Comparison of ENCODE assay signal across 11 mouse cellular contexts in the genomic region with DNA sequence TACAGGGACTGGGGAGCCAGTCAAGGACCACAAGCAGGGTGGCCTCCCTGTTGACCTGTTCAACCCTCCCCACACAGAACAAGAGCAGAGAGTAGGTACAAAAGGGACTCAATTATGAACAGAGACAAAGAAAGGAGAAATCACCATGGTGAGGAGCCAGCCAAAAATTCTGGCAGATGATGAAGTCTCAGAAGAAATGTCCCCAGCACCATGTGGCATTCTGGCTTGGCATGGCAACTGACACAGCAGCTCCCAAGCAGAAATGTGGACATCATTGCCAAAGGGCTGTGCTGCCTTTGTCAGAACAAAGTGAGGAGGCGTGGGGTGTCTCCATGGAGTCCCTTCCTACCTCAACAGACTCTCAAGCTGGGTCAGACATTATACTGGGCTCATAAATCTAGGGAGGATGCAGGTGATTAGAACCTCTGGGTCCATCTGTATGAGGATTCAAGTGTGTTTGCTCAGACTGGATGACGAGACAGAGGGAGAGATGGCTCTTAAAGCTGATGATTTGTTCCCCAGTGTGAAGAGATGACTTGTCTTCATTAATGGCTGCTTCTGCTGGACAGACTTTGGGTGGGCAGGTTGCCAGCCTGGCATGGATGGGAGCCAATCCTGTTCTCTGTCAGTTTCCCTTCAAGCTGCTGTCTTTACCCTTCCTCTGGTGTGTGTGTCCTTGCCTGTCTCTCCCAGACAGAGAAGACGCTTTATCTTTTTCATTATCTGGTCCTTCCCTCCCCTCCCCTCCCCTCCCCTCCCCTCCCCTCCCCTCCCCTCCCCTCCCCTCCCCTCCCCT.
DNase-seq lines count a peak whose midpoint lies in the region; ATAC-seq lines count a peak whose summit lies in the region.
"Had no signal": no experiment of that assay in that cellular context is flagged by ENCODE, and none has a peak within 500 bp of the region (broad histone marks: within the 10 kb centered on the region; RNA-seq: fewer than 3 reads in every experiment).

No protein-coding gene starts in this region.

- H3K27ac ChIP-seq in midbrain, embryonic 14.5 days (replicated peaks; ENCODE audit: low read depth, low read length) = 0 out of 2 replicates have a peak overlapping the region, but pooled peaks have one; percentile 1
- no peak overlapping the region for H3K27ac ChIP-seq in midbrain, embryonic 11.5 days (ENCODE audit: low read depth, low read length)
- H3K27ac ChIP-seq in hindbrain, embryonic 15.5 days (replicated peaks) = peak overlapping the region; percentile 9; the same call in 1 of the 2 replicates
- 0 out of 2 replicates have a peak overlapping the region, but pooled peaks have one; percentile 4 for H3K27ac ChIP-seq in neural tube, embryonic 13.5 days (replicated peaks)
- H3K27ac ChIP-seq: embryonic facial prominence, embryonic 15.5 days had no signal

- H3K4me1 ChIP-seq in midbrain, embryonic 14.5 days (ENCODE audit: control insufficient read depth, insufficient read depth, low read length) = no peaks in the 10 kb centered on the region
- H3K4me1 ChIP-seq in midbrain, embryonic 11.5 days (ENCODE audit: control insufficient read depth, insufficient read depth, low read length) = no peaks in the 10 kb centered on the region
- 0 out of 2 replicates have a peak, but pooled peaks cover 5% of the 10 kb centered on the region for H3K4me1 ChIP-seq in hindbrain, embryonic 15.5 days (replicated peaks)
- 0 out of 2 replicates have a peak, but pooled peaks cover 6% of the 10 kb centered on the region for H3K4me1 ChIP-seq in neural tube, embryonic 13.5 days (replicated peaks)
- H3K4me1 ChIP-seq: embryonic facial prominence, embryonic 15.5 days had no signal

- peak; percentile 40; the same call in 1 of the 2 replicates for ATAC-seq in midbrain, embryonic 14.5 days (ENCODE audit: low FRiP score, low TSS enrichment)
- ATAC-seq in midbrain, embryonic 11.5 days (ENCODE audit: low FRiP score) = no peak
- peak; percentile 93 for ATAC-seq in hindbrain, embryonic 15.5 days (ENCODE audit: low FRiP score, low read depth)
- peak; percentile 90 for ATAC-seq in neural tube, embryonic 13.5 days (ENCODE audit: low read depth)

- no peak overlapping the region for H3K9ac ChIP-seq in midbrain, embryonic 14.5 days (replicated peaks; ENCODE audit: low read length)
- H3K9ac ChIP-seq in midbrain, embryonic 11.5 days (ENCODE audit: low read length) = no peak overlapping the region
- no peak overlapping the region for H3K9ac ChIP-seq in hindbrain, embryonic 15.5 days
- H3K9ac ChIP-seq in neural tube, embryonic 13.5 days = no peak overlapping the region
- H3K9ac ChIP-seq: embryonic facial prominence, embryonic 15.5 days had no signal

- 55% methylated on average over 3 of the region's 3 CpGs for WGBS in midbrain, embryonic 14.5 days
- 71% methylated on average over 3 of the region's 3 CpGs for WGBS in midbrain, embryonic 11.5 days
- 48% methylated on average over 3 of the region's 3 CpGs for WGBS in hindbrain, embryonic 15.5 days
- 46% methylated on average over 3 of the region's 3 CpGs for WGBS in neural tube, embryonic 13.5 days

- DNase-seq in adrenal gland, postnatal 25 days = peak; percentile 55
- no peak for DNase-seq in adrenal gland, adult 8-10 months
- peak; percentile 49 for DNase-seq in midbrain, embryonic 14.5 days
- no peak for DNase-seq in midbrain, embryonic 11.5 days (ENCODE audit: low spot score, missing footprints)
- no peak for DNase-seq in spleen, adult 12 weeks (ENCODE audit: low spot score)
- no peak for DNase-seq in kidney, adult 8-10 months
- DNase-seq: gastrocnemius, postnatal 10 days had no signal

- H3K4me3 ChIP-seq in midbrain, embryonic 14.5 days (replicated peaks; ENCODE audit: low read depth, low read length) = no peak overlapping the region
- H3K4me3 ChIP-seq in midbrain, embryonic 11.5 days (ENCODE audit: low read depth, low read length) = no peak overlapping the region
- H3K4me3 ChIP-seq in hindbrain, embryonic 15.5 days = no peak overlapping the region
- H3K4me3 ChIP-seq in neural tube, embryonic 13.5 days = no peak overlapping the region
- H3K4me3 ChIP-seq: embryonic facial prominence, embryonic 15.5 days had no signal

- H3K36me3 ChIP-seq in midbrain, embryonic 14.5 days (ENCODE audit: control insufficient read depth, insufficient read depth, low read length) = no peaks in the 10 kb centered on the region
- no peaks in the 10 kb centered on the region for H3K36me3 ChIP-seq in midbrain, embryonic 11.5 days (ENCODE audit: control insufficient read depth, insufficient read depth, low read length)
- no peaks in the 10 kb centered on the region for H3K36me3 ChIP-seq in hindbrain, embryonic 15.5 days
- no peaks in the 10 kb centered on the region for H3K36me3 ChIP-seq in neural tube, embryonic 13.5 days
- H3K36me3 ChIP-seq: embryonic facial prominence, embryonic 15.5 days had no signal

- no peak overlapping the region for H3K4me2 ChIP-seq in midbrain, embryonic 14.5 days (ENCODE audit: low read length)
- H3K4me2 ChIP-seq in midbrain, embryonic 11.5 days = no peak overlapping the region
- H3K4me2 ChIP-seq in hindbrain, embryonic 15.5 days = no peak overlapping the region
- H3K4me2 ChIP-seq in neural tube, embryonic 13.5 days = no peak overlapping the region
- H3K4me2 ChIP-seq: embryonic facial prominence, embryonic 15.5 days; liver, embryonic 11.5 days had no signal

- H3K27me3 ChIP-seq in midbrain, embryonic 14.5 days (ENCODE audit: control insufficient read depth, insufficient read depth, low read length) = no peaks in the 10 kb centered on the region
- H3K27me3 ChIP-seq in midbrain, embryonic 11.5 days (ENCODE audit: control insufficient read depth, insufficient read depth, low read length) = no peaks in the 10 kb centered on the region
- no peaks in the 10 kb centered on the region for H3K27me3 ChIP-seq in hindbrain, embryonic 15.5 days
- no peaks in the 10 kb centered on the region for H3K27me3 ChIP-seq in neural tube, embryonic 13.5 days
- H3K27me3 ChIP-seq: embryonic facial prominence, embryonic 15.5 days had no signal

- H3K9me3 ChIP-seq in midbrain, embryonic 14.5 days (ENCODE audit: control insufficient read depth, low read length) = no peaks in the 10 kb centered on the region
- H3K9me3 ChIP-seq in midbrain, embryonic 11.5 days (ENCODE audit: control insufficient read depth, low read length) = no peaks in the 10 kb centered on the region
- no peaks in the 10 kb centered on the region for H3K9me3 ChIP-seq in hindbrain, embryonic 15.5 days
- no peaks in the 10 kb centered on the region for H3K9me3 ChIP-seq in neural tube, embryonic 13.5 days
- H3K9me3 ChIP-seq: embryonic facial prominence, embryonic 15.5 days had no signal

Comparison
In these comparisons a context has a peak if more than half of its experiments do, and no peak if none do; other contexts are left out.
1. DNase-seq: peak in adrenal gland, postnatal 25 days (single experiment) and midbrain, embryonic 14.5 days (single experiment); none in adrenal gland, adult 8-10 months (single experiment), midbrain, embryonic 11.5 days (single experiment), spleen, adult 12 weeks (single experiment) and kidney, adult 8-10 months (0 of 2).